Mouse (Mus musculus): Measurements from ENCODE around the gene Lta. TPM values are rescaled to one million over a fixed set of nuclear protein-coding genes. Genes with fewer than 3 reads are reported as not detected.

The Lta gene
- polyA plus RNA-seq, 1 experiment from 2014 or later: 0.26 TPM

- no peak overlapping the region for H3K9ac ChIP-seq
- H3K27ac ChIP-seq (ENCODE audit: low read depth): no peak overlapping the region
- 88% methylated on average over 3 of the region's 3 CpGs for WGBS
- H3K4me1 ChIP-seq (ENCODE audit: insufficient read depth): no peaks in the 10 kb centered on the region
- DNase-seq: no peak
- ATAC-seq (ENCODE audit: insufficient read depth): no peak
- H3K4me2 ChIP-seq: no peak overlapping the region
- H3K27me3 ChIP-seq (ENCODE audit: insufficient read depth, low read length): no peaks in the 10 kb centered on the region
- H3K4me3 ChIP-seq (ENCODE audit: low read depth, low read length): no peak overlapping the region
- TF ChIP-seq CTCF (IDR thresholded peaks at IDR 0.05; ENCODE audit: low read depth): no peak
- no peaks in the 10 kb centered on the region for H3K9me3 ChIP-seq (ENCODE audit: low read depth, low read length)
- H3K36me3 ChIP-seq (ENCODE audit: insufficient read depth): peaks cover 88% of the 10 kb centered on the region
Measured at GRCm38 (mm10) chr17:35250348-35251120, 45.4 kb upstream of the Lta start.

- Histone ChIP-seq H3K9ac (no peak overlapping the region), H3K4me3 (ENCODE audit: low read depth, low read length) (no peak overlapping the region), H3K9me3 (ENCODE audit: low read depth, low read length) (no peaks in the 10 kb centered on the region), H3K27ac (ENCODE audit: low read depth) (no peak overlapping the region), H3K27me3 (ENCODE audit: insufficient read depth, low read length) (no peaks in the 10 kb centered on the region), H3K4me1 (ENCODE audit: insufficient read depth) (0 out of 2 replicates have a peak, but pooled peaks cover 3% of the 10 kb centered on the region), H3K4me2 (no peak overlapping the region), H3K36me3 (ENCODE audit: insufficient read depth) (peaks cover 98% of the 10 kb centered on the region)
- ATAC-seq (ENCODE audit: insufficient read depth) (no peak), DNase-seq (no peak)
- TF ChIP-seq CTCF (IDR thresholded peaks at IDR 0.05; ENCODE audit: low read depth): no peak
- 83% methylated on average over 19 of the region's 19 CpGs for WGBS
Measured at GRCm38 (mm10) chr17:35249451-35250197, 44.5 kb upstream of the Lta start.

- Histone ChIP-seq H3K9me3 (ENCODE audit: low read depth, low read length) (no peaks in the 10 kb centered on the region), H3K27ac (ENCODE audit: low read depth) (no peak overlapping the region), H3K9ac (no peak overlapping the region), H3K36me3 (ENCODE audit: insufficient read depth) (peaks cover 98% of the 10 kb centered on the region), H3K4me2 (no peak overlapping the region), H3K4me3 (ENCODE audit: low read depth, low read length) (no peak overlapping the region), H3K27me3 (ENCODE audit: insufficient read depth, low read length) (no peaks in the 10 kb centered on the region), H3K4me1 (ENCODE audit: insufficient read depth) (peaks cover 7% of the 10 kb centered on the region)
- no peak for ATAC-seq (ENCODE audit: insufficient read depth)
- DNase-seq: no peak
- TF ChIP-seq CTCF (IDR thresholded peaks at IDR 0.05; ENCODE audit: low read depth): no peak
- 84% methylated on average over 14 of the region's 14 CpGs for WGBS
Measured at GRCm38 (mm10) chr17:35248986-35249385, 43.8 kb upstream of the Lta start.

- Histone ChIP-seq H3K9ac (no peak overlapping the region), H3K27me3 (ENCODE audit: insufficient read depth, low read length) (no peaks in the 10 kb centered on the region), H3K4me2 (no peak overlapping the region), H3K4me1 (ENCODE audit: insufficient read depth) (peaks cover 7% of the 10 kb centered on the region), H3K27ac (ENCODE audit: low read depth) (no peak overlapping the region), H3K4me3 (ENCODE audit: low read depth, low read length) (no peak overlapping the region), H3K9me3 (ENCODE audit: low read depth, low read length) (no peaks in the 10 kb centered on the region), H3K36me3 (ENCODE audit: insufficient read depth) (peaks cover 90% of the 10 kb centered on the region)
- ATAC-seq (ENCODE audit: insufficient read depth) (no peak), DNase-seq (no peak)
- 68% methylated on average over 7 of the region's 7 CpGs for whole genome bisulfite sequencing
- no peak for TF ChIP-seq CTCF (IDR thresholded peaks at IDR 0.05; ENCODE audit: low read depth)
Measured at GRCm38 (mm10) chr17:35247144-35247543, 42.0 kb upstream of the Lta start.

GRCm38 (mm10) chr17:35245731-35246623, 40.8 kb upstream of the Lta start:
- Histone ChIP-seq H3K4me3 (ENCODE audit: low read depth, low read length) (no peak overlapping the region; the same call in 1 of the 2 replicates), H3K27ac (ENCODE audit: low read depth) (no peak overlapping the region), H3K4me2 (peak overlapping the region; percentile 85; the same call in 1 of the 2 replicates), H3K9ac (0 out of 2 replicates have a peak overlapping the region, but pooled peaks have one; percentile 21), H3K27me3 (ENCODE audit: insufficient read depth, low read length) (no peaks in the 10 kb centered on the region), H3K4me1 (ENCODE audit: insufficient read depth) (peaks cover 8% of the 10 kb centered on the region), H3K9me3 (ENCODE audit: low read depth, low read length) (no peaks in the 10 kb centered on the region), H3K36me3 (ENCODE audit: insufficient read depth) (peaks cover 80% of the 10 kb centered on the region)
- WGBS: 77% methylated on average over 15 of the region's 15 CpGs
- DNase-seq: peak; percentile 62
- peak; percentile 60 for TF ChIP-seq CTCF (IDR thresholded peaks at IDR 0.05; ENCODE audit: low read depth)
- ATAC-seq (ENCODE audit: insufficient read depth): no peak

- TF ChIP-seq CTCF (IDR thresholded peaks at IDR 0.05; ENCODE audit: low read depth): no peak
- Histone ChIP-seq H3K4me2 (peak overlapping the region; percentile 85), H3K4me1 (ENCODE audit: insufficient read depth) (peaks cover 14% of the 10 kb centered on the region), H3K9me3 (ENCODE audit: low read depth, low read length) (no peaks in the 10 kb centered on the region), H3K27ac (ENCODE audit: low read depth) (no peak overlapping the region), H3K27me3 (ENCODE audit: insufficient read depth, low read length) (no peaks in the 10 kb centered on the region), H3K4me3 (ENCODE audit: low read depth, low read length) (peak overlapping the region; percentile 97), H3K9ac (peak overlapping the region; percentile 100), H3K36me3 (ENCODE audit: insufficient read depth) (peaks cover 70% of the 10 kb centered on the region)
- WGBS: 65% methylated on average over 2 of the region's 2 CpGs
- DNase-seq (no peak), ATAC-seq (ENCODE audit: insufficient read depth) (no peak)
Measured at GRCm38 (mm10) chr17:35244999-35245398, 39.8 kb upstream of the Lta start.
